Mouse (Mus musculus) c-Kit-negative CD71-positive TER-119-positive erythroid progenitor cells, embryonic 14.5 days (primary cell): Measurements from ENCODE around the gene Gopc.
A peak's percentile ranks its signal among the peaks of the same experiment; 100 is the strongest.
"Not testable (repeated sequence)": the region's sequence is repeated elsewhere in the genome, so short reads cannot be mapped to it uniquely, and the experiment has no call there.

Experiments used
- DNase-seq: peaks from one replicate; pipeline ENCODE4 v3.0.0-alpha.2; 2013; ENCODE audit warnings: low read depth, low spot score

Gene Gopc

DNA sequence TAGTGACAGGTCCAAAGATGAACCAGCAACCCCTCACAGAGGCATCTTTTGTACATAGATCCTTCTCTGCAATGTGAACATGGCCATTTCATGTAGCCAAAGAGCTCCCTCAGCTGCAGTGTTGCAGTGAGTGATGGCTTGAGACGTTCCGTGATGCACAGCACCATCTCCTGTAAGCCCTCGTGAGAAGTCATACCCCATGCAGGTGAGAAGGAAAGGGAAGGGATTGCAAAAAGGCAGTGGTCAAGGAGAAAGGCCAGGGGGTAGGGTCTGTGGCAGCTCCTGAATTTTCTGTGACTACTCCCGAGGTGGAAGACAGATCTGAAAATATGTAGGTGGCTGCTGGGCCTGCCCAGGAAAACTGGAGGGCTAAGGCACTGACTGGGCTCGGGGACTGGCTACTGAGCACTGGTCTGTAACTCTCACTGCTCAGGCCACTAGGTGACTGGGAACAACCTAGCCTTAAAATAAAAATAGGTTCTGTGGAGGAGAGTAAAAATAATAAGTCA is 7.1 kb upstream of the Gopc start, which contains the start of gene Nepn:
Gene Nepn (plus strand): TSS at position 51 of the 509 bp plus-strand sequence.
- no peak for DNase-seq

DNA sequence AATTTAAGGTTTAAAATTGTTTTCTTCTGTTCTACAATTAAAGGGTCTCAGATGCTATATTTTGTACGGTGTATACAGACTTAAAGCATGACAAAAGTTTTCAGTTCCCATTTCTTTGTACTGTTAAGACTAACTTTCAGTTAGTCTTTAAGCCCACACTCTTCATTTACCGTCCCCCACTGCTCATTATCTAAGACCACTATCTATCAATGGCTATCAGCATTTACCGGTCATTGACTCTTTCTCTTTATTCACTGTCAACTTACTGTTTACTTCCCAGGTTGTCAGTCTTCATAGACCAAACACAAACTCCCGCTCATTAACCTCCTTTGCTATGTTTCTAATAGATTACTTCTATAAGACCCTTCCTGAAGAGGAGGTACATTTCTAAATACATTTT is 5.3 kb upstream of the Gopc start:
- no peak for DNase-seq

DNA sequence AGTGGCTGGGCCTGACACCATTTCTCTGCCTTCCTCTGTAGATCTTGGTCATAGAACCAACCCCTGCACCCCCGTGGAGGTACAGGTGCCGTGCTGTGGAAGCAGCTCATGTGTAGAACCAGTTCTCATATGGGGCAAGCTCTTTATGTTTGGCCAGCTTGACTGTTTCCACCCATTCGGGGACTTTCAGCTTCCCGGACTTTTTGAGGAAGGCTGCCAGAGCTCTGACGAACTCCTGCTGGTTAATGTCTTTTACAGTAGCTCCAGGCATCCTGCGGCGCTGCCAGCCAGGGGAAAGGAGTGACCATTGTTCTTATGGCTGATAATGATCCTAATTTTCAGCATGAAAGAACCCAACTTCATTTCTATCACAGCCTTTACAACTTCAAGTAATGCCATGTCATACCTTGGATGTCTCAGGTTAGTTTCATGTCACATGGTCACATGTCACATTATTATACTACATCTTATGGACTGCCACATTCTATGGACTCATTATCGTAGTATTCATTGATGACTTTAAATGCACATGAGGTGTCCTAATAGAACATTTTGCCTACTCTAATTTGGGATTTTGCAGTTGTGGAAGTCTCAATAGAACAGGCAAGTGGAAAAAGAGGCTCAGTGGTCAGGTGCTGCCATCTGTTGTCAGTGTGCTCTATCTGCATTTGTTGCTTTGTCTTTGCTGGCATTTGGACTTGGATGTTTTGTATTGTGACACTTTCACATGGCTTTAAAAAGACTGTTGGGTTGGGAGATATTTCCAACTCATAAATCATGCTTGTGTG is 3.1 kb upstream of the Gopc start:
- DNase-seq, result no peak

DNA sequence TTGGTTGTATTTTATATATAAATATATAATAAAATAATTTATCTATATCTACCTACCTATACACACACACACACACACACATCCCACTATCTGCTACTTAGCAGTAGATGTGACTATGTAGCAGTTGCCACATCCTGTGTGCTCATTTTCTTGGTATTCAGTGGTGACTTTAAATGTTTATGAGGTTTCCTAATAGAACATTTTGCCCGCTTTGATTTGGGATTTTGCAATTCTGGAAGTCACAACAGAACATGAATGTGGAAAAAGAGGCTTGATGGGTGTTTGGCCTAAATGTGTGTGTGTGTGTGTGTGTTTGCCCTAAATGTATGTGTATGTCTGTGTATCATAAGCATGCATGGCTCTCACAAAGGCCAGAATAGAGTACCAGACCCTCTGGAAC is 1.6 kb upstream of the Gopc start:
- DNase-seq, result no peak

DNA sequence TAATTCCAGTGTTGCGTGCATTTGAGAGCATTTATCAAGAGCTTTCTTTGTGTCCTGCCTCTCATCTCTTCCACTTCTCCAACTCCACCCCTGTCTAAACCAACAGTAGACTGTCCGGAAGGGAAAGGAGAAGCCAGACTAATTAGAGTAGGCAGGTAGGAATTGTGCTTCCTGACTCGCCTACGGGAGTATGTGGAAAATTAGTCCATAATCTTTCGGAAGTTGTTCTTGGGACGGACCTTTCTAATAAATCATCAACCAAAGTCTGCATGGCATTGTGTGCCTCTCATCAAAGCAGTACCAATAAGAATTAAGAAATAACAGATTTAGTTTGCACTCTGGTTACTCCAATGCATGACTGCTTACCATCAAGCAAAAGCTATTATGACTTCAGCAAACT is 1.1 kb upstream of the Gopc start:
- no peak for DNase-seq

DNA sequence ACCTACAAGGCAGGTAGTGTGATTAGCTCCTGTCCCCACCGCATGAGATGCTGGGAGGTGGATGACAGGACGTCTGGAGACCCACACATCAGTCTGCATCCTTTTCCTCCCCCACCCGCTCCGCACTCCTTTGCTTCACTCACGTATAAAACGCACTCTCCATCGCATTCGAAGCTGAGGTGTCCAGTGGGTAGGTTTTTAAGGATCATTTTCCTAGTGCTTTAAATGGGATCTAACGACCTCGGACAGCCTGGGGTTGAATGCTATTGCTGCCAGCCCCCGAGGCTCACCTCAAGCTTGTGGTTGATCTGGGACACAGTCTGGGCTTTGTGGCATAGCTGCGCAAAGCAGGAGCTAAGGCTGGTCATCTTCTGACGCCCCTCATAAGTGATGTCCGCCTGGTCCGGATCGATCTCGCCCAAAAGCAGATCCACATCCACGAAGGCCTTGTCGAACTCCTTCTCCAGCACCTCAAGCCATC is 563 bp downstream of the Gopc start:
- DNase-seq, result peak; percentile 24

DNA sequence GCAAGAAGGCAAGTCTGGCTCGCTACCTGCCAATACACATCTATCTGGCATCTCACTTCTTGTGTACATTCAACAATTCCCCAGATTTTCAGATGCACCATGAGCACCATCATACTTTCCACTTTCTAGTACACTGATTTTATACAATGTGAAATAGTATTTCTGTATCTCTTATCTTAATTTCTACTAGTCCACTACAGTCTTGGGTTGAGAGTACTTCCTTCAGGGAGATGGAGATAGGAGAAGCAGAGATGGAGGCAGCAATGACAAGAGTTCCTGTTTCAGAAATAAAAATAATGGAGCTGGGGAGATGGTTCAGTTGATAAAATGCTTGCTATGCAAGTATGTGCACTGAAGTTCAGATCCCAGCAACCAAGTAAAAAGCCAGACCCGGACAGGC is 4.1 kb downstream of the Gopc start:
- DNase-seq, result no peak

DNA sequence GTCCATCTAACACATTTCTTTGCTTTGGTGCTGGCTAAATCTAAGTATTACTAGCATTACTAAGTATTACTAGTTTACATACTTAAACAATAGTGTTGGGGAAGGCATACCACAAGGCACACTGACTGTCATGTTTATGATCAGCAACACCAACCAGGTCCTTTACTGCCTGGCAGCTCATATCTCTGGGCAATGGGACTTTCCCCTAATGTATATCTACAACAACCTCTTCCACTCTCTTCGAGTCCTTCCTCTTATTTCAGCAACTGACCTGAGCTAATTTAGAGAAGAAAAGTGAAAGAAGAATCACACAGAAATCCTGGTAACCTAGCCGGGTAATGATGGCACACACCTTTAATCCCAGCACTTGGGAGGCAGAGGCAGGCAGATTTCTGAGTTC is 5.5 kb downstream of the Gopc start:
- no peak for DNase-seq

DNA sequence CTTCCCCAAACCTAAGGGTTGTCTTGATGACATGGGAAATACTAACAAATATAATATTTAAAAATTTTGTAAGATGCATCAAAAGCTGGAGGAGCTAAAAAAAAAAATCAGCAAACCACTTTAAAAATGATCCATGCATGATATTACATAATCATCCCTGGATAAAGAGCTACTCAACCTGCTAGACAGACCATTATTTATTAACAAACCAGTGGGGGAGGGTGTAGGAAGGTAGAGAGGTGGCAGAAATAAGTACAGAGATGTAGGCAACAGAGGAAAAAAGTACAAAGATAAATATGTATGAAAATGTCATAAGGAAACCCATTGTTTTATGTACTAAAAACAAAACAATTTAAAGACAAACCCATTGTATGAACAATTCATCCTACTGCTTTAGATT is 7.3 kb downstream of the Gopc start:
- no peak for DNase-seq

DNA sequence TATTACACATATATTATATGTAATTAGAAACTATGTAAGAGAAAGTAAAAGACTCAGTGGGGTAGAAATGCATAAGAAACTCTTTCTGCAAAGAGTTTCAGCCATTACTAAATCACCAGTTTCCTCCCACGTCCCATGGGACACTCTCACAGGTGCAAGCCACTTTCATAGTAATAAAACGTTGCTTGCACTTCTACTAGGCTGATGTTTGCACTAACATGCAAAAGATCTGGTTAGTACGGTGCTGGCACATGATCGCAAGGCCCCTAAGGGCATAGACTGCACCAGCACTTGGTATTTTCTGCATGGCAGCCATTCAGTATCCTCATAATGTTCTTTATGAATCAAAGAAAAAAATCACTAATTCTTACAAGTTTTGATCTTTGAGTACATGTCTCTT is 8.1 kb downstream of the Gopc start:
- no peak for DNase-seq

DNA sequence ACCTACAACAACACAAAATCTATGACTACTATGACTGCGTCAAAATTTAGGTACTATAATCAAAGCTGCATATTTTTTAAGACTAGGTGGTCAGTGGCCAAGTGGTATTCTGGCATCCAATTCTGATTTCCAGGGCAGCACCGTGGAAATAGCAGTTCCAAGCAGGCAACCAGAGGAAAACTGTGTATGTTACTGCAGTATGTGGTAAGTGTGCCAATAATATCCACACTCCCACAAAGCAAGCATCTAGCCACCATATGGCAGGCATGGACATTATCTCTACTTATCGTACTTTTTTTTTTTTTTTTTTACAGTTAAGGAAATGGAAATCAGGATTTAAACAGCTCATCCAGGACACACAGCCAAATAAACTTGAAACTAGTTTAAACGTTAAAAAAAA is 13.5 kb downstream of the Gopc start:
- no peak for DNase-seq

DNA sequence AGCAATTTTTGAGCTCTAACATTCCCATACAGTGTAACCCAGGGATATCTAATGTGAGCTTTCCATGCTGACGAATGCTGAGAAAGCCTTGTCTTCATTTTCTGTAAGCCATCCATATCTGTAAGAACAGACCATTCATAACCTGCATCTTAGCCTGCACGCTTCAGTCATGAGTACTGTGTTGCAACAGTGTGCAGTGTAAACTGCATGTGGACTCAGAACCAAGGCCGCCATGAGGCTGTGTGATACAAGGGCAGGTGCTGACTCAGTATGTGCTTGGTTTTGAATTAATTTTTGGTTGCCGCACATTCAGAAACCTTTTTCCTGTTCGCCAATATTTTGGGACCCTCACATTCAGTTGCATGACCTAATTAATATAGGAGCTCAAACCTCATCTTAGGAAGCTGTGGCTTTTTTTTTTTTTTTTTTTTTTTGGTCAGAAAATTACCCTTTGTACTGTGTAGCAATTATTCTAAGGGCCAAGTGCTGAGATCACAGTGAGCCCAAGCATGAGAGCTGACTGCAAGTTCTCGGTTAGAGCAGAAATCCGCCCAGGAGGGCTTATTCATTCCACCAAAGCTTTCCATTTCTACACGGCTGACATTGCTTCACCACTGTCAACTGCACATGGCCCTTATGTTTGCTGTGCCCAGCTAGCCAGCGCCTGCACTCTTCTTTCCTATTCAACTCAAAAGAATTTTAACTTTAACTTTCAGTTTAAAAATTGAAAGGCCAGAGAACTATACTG is 20.9 kb downstream of the Gopc start:
- no peak for DNase-seq

DNA sequence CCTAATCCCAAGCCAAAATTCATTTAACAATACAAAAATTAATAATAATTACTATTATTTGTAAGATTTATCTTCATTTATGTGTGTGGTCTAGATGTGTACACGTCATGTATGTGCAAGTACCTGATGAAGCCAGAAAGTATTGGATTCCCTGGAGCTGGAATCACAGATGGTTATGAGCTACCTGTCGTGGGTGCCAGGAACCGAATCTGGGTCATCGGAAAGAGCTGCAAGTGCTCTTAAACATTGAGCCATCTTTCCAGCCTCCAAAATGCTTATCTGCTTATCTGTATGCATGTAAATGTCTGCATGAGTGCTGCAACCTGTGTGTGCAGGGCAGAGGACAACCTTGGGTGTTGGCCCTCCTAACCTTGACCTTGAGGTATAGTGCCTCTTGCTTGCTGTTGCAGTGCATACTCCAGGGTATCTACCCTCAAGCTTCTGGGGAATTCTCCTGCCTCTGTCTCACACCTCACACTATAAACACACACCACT is 21.6 kb downstream of the Gopc start:
- DNase-seq, result no peak

DNA sequence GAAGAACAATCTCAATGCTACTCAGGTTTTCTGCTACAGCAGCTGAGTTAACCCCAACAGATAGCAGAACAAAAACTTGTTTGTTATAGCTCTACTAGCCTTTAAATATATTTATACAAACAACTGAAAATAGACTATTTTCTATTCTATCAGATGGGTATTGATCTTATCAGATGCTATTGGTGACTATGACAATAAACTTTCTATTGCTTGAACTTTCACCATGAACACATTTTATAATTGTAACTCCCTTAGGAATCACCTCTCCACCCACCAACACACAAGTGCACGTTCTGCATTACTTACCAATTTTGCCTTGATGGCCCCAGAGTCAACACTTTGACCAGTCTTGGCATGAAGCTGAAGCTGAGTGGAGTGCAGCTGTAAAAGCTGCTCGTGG is 23.5 kb downstream of the Gopc start, which contains the start of gene Gm26741:
Gene Gm26741 (plus strand): TSS at position 301 of the 400 bp plus-strand sequence.
- DNase-seq, result no peak

DNA sequence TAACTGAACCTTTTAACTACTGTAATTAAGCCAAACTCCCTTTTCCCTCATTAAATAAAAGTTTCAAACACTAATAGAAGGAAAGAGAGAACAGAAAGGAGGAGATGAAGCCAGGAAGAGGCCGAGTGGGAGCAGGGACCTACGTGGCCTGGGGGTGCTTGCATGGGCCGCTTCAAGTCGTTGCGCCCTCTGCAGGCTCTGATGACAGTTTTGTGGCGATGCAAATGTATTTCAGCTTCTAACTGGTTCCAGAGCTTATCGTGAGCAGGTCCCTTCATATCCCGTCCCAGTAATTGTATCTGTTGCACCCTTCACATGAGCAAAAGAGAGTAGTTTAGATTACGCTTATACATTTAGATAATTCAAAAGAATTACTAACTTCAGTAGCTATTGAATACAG is 28.7 kb downstream of the Gopc start:
- no peak for DNase-seq

DNA sequence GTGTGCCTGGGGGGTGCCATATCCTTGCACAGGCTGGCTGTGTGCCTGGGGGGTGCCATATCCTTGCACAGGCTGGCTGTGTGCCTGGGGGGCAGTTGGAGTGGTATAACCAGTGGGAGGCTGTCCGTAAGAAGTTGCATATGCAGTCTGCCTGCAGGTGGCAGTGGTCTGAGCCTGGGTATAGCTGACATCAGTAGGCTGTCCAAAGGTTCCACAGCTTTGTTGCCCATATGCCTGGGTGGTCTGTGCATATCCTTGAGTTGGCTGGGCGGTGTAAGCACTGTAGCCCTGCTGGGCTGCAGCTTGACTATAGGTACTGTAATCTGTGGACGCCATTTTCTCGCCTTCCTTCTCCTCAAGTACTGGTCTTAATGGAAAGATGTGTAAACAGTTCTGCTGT is 38.6 kb downstream of the Gopc start:
- DNase-seq, result not testable (repeated sequence)

DNA sequence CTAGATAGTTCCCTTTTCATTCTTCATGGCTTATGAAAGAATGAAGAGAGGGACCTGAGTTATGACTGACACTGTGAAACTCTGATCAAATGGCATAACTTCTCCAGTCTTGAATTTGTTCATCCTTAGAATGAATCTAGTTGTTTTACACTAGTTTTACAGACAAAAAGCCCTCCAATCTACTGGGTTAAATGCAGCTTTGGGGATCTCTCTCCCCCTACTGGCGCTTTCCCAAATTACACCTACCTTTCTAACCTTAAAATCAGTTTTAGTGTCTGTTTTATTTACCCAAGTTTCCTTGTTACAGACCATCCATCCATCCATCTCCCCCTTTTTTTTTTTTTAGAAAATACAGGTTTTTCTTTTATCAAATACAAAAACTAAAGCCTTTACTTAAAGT is 50.9 kb downstream of the Gopc start:
- DNase-seq, result no peak

DNA sequence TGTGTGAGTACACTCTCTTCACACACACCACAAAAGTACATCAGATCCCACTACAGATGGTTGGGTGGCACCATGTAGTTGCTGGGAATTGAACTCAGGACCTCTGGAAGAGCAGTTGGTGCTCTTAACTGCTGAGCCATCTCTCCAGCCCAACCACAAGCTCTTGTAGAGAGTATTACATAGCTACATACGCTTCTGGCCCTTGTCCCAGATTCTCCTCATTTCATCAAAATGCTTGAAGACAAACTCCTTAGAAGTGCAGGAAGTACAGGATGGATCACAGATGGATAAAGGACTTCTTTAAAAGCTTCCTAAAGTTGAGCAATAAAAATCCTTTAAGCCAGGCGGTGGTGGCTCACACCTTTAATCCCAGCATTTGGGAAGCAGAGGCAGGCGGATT is 60.0 kb downstream of the Gopc start:
- DNase-seq, result no peak

DNA sequence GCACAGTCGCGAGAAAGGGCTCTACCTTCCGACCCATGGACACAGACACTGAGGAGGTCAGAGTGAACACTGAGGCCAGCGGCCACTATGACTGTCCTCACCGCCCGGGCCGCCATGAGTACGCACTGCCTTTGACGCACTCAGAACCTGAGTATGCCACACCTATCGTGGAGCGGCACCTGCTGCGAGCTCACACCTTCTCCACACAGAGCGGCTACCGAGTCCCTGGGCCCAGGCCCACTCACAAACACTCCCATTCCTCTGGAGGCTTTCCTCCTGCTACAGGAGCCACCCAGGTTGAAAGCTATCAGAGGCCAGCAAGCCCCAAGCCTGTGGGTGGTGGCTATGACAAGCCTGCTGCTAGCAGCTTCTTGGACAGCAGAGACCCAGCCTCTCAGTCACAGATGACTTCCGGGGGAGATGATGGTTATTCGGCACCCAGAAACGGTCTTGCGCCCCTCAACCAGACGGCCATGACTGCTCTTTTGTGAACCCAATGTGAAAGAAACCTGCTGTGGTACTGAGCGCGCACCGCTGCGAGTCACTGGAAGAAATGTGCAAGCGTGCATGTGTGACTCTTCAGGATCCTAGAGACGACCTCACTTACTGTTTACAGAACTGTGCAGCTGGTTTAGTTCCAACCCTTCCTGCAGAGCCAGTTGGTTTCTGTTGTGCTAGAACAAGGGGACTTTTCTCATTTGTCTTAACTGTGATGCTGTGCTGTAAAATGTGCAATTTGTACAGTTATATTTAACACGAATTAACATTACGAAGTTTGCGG is 62.2 kb downstream of the Gopc start:
- DNase-seq, result no peak

DNA sequence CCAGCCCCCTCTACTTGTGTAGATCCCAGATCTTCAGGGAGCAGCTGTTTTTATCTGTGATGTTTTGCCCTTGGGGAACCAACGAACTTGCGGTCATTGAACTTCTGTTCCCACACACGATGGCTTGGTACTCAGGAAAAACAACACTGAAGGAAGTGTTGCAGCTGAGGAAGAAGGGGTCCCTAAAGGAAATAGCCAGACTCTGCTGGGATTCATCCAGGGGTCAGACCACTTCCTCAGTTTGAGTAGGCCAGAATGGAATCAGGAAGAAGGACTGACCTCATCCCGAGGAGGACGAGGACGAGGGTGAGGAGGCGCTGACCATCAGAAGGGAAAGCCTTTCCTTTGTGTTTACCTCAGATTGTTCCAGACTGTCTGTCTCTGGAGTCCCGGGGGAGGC is 72.7 kb downstream of the Gopc start:
- no peak for DNase-seq

DNA sequence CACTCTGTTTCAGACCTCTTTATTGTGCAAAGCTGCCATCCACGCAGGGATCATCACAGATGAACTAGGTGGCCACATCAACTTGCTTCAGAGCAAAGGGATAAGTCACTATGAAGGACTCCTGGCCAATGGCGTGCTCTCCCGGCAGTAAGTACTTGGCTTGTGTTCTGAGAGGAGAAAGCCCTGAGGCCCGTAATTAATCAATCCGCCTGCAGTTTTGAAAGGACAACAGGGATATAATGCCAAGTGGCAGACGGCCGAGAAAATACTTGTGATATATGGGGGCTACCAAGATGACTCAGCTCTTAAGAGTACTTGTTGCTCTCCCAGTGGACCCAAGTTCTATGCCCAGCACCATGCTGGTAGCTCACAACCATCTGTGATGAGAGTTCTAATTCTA is 77.3 kb downstream of the Gopc start:
- DNase-seq, result no peak

DNA sequence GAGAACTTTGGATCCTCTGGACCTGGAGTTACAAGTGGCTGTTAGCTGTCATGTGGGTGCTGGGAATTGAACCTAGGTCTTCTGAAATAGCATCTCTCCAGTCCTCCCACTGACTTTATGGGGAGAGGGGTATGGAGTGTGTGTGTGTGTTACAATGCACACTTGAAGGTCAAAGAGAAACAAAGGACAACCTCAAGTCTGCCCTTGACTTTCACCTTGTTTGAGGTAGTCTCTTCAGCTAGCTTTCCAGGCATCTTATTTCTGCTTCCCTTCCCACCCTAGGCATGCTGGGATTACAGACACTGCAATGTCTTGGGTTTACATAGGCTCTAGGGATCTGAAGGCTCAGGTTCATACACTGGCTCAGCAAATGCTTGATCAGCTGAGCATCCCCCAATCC is 79.7 kb downstream of the Gopc start:
- DNase-seq, result no peak
